Mouse (Mus musculus): ENCODE data around the gene Srbd1. TPM values are rescaled to one million over a fixed set of nuclear protein-coding genes. Genes with fewer than 3 reads are reported as not detected.

Gene Srbd1
- polyA plus RNA-seq, 1 experiment = 42.5 TPM

- no peaks in the 10 kb centered on the region for H3K27me3 ChIP-seq (ENCODE audit: control insufficient read depth, insufficient read depth, low read length, poor library complexity, severe bottlenecking)
- H3K4me3 ChIP-seq (ENCODE audit: low read depth, low read length) = no peak overlapping the region
- H3K36me3 ChIP-seq (ENCODE audit: control insufficient read depth, insufficient read depth, low read length, poor library complexity, severe bottlenecking) = peaks cover 47% of the 10 kb centered on the region
- no peak overlapping the region for H3K9ac ChIP-seq (ENCODE audit: low read depth, poor library complexity, severe bottlenecking)
- no peaks in the 10 kb centered on the region for H3K9me3 ChIP-seq (replicated peaks; ENCODE audit: control insufficient read depth, insufficient read depth, low read length, poor library complexity, severe bottlenecking)
- TF ChIP-seq POLR2A (IDR thresholded peaks at IDR 0.05; ENCODE audit: insufficient read depth, low read length) (no peak), EP300 (IDR thresholded peaks at IDR 0.05; ENCODE audit: insufficient read depth, low read depth, low read length) (no peak), CTCF (IDR thresholded peaks at IDR 0.05; ENCODE audit: low read depth, low read length) (peak; percentile 24)
- H3K4me1 ChIP-seq (ENCODE audit: control insufficient read depth, insufficient read depth, low read length) = no peaks in the 10 kb centered on the region
- no peak overlapping the region for H3K27ac ChIP-seq (ENCODE audit: insufficient read depth, low read length)
Observed at GRCm38 (mm10) chr17:86132534-86132933, 12.4 kb downstream of the Srbd1 start.

DNA sequence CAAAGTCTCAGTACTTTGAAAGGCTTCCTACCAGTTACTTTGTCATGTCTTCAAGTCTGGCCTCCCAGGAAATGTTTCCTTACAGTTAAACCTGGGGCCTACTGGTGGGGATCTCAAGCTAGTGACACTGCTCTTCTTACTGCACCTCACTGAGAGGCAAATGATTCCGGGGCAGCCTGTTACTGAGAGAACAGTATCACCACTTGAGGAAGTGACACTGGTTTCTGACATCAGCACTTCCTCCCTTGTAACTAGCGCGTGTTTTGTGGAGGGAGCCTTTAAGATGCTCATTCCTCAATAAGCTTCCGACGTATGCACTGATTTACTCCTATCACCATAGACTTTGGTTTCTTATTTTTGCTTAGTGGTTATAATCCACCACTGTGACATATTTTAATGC is 16.8 kb downstream of the Srbd1 start:
- Histone ChIP-seq H3K4me3 (ENCODE audit: low read depth, low read length) (no peak overlapping the region), H3K9ac (ENCODE audit: low read depth, poor library complexity, severe bottlenecking) (no peak overlapping the region), H3K27ac (ENCODE audit: insufficient read depth, low read length) (no peak overlapping the region), H3K27me3 (ENCODE audit: control insufficient read depth, insufficient read depth, low read length, poor library complexity, severe bottlenecking) (no peaks in the 10 kb centered on the region), H3K4me1 (ENCODE audit: control insufficient read depth, insufficient read depth, low read length) (no peaks in the 10 kb centered on the region), H3K9me3 (replicated peaks; ENCODE audit: control insufficient read depth, insufficient read depth, low read length, poor library complexity, severe bottlenecking) (no peaks in the 10 kb centered on the region), H3K36me3 (ENCODE audit: control insufficient read depth, insufficient read depth, low read length, poor library complexity, severe bottlenecking) (peaks cover 44% of the 10 kb centered on the region)
- no peak for TF ChIP-seq POLR2A (IDR thresholded peaks at IDR 0.05; ENCODE audit: insufficient read depth, low read length)
- no peak for TF ChIP-seq EP300 (IDR thresholded peaks at IDR 0.05; ENCODE audit: insufficient read depth, low read depth, low read length)
- TF ChIP-seq CTCF (IDR thresholded peaks at IDR 0.05; ENCODE audit: low read depth, low read length) = no peak

- Histone ChIP-seq H3K9ac (ENCODE audit: low read depth, poor library complexity, severe bottlenecking) (no peak overlapping the region), H3K4me1 (ENCODE audit: control insufficient read depth, insufficient read depth, low read length) (no peaks in the 10 kb centered on the region), H3K4me3 (ENCODE audit: low read depth, low read length) (no peak overlapping the region), H3K27me3 (ENCODE audit: control insufficient read depth, insufficient read depth, low read length, poor library complexity, severe bottlenecking) (no peaks in the 10 kb centered on the region), H3K27ac (ENCODE audit: insufficient read depth, low read length) (no peak overlapping the region), H3K36me3 (ENCODE audit: control insufficient read depth, insufficient read depth, low read length, poor library complexity, severe bottlenecking) (peaks cover 48% of the 10 kb centered on the region), H3K9me3 (replicated peaks; ENCODE audit: control insufficient read depth, insufficient read depth, low read length, poor library complexity, severe bottlenecking) (no peaks in the 10 kb centered on the region)
- TF ChIP-seq CTCF (IDR thresholded peaks at IDR 0.05; ENCODE audit: low read depth, low read length) (peak; percentile 31), EP300 (IDR thresholded peaks at IDR 0.05; ENCODE audit: insufficient read depth, low read depth, low read length) (no peak)
Observed at GRCm38 (mm10) chr17:86125908-86126307, 19.1 kb downstream of the Srbd1 start.

DNA sequence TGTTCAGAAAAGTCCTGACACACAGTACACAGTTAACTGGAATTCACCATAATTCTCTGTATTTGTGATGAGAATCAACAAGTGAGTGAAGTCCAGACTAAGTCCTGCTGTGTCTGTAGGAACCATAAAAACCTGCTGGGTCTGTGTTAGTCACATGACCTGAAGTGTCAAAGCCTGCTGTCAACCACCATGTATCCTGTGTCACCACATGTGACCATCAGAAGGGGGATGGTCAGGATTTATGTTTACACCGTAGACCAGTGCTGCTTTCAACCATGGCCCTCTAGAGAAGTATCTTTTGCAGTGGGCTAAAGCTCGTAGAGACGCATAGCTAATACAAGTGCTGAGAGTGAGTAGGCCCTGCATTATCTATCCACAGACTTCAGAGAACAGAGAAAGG is 21.8 kb downstream of the Srbd1 start:
- Histone ChIP-seq H3K9ac (ENCODE audit: low read depth, poor library complexity, severe bottlenecking) (no peak overlapping the region), H3K27ac (ENCODE audit: insufficient read depth, low read length) (no peak overlapping the region), H3K9me3 (replicated peaks; ENCODE audit: control insufficient read depth, insufficient read depth, low read length, poor library complexity, severe bottlenecking) (no peaks in the 10 kb centered on the region), H3K27me3 (ENCODE audit: control insufficient read depth, insufficient read depth, low read length, poor library complexity, severe bottlenecking) (no peaks in the 10 kb centered on the region), H3K4me3 (ENCODE audit: low read depth, low read length) (no peak overlapping the region), H3K36me3 (ENCODE audit: control insufficient read depth, insufficient read depth, low read length, poor library complexity, severe bottlenecking) (peaks cover 42% of the 10 kb centered on the region), H3K4me1 (ENCODE audit: control insufficient read depth, insufficient read depth, low read length) (no peaks in the 10 kb centered on the region)
- no peak for TF ChIP-seq CTCF (IDR thresholded peaks at IDR 0.05; ENCODE audit: low read depth, low read length)
- TF ChIP-seq EP300 (IDR thresholded peaks at IDR 0.05; ENCODE audit: insufficient read depth, low read depth, low read length) = no peak
- TF ChIP-seq POLR2A (IDR thresholded peaks at IDR 0.05; ENCODE audit: insufficient read depth, low read length) = no peak

GRCm38 (mm10) chr17:86096875-86097274 is 48.1 kb downstream of the Srbd1 start:
- TF ChIP-seq POLR2A (IDR thresholded peaks at IDR 0.05; ENCODE audit: insufficient read depth, low read length) (no peak), CTCF (IDR thresholded peaks at IDR 0.05; ENCODE audit: low read depth, low read length) (no peak), EP300 (IDR thresholded peaks at IDR 0.05; ENCODE audit: insufficient read depth, low read depth, low read length) (no peak)

GRCm38 (mm10) chr17:86093124-86093523 is 51.9 kb downstream of the Srbd1 start:
- Histone ChIP-seq H3K27me3 (ENCODE audit: control insufficient read depth, insufficient read depth, low read length, poor library complexity, severe bottlenecking) (no peaks in the 10 kb centered on the region), H3K4me1 (ENCODE audit: control insufficient read depth, insufficient read depth, low read length) (no peaks in the 10 kb centered on the region), H3K36me3 (ENCODE audit: control insufficient read depth, insufficient read depth, low read length, poor library complexity, severe bottlenecking) (peaks cover 14% of the 10 kb centered on the region), H3K4me3 (ENCODE audit: low read depth, low read length) (no peak overlapping the region), H3K9me3 (replicated peaks; ENCODE audit: control insufficient read depth, insufficient read depth, low read length, poor library complexity, severe bottlenecking) (no peaks in the 10 kb centered on the region), H3K9ac (ENCODE audit: low read depth, poor library complexity, severe bottlenecking) (no peak overlapping the region), H3K27ac (ENCODE audit: insufficient read depth, low read length) (no peak overlapping the region)
- TF ChIP-seq CTCF (IDR thresholded peaks at IDR 0.05; ENCODE audit: low read depth, low read length) (no peak), POLR2A (IDR thresholded peaks at IDR 0.05; ENCODE audit: insufficient read depth, low read length) (no peak)

More at GRCm38 (mm10) chr17:86096875-86097274, 48.1 kb downstream of the Srbd1 start:
- H3K9me3 ChIP-seq (replicated peaks; ENCODE audit: control insufficient read depth, insufficient read depth, low read length, poor library complexity, severe bottlenecking) = no peaks in the 10 kb centered on the region
- H3K4me3 ChIP-seq (ENCODE audit: low read depth, low read length) = no peak overlapping the region
- H3K36me3 ChIP-seq (ENCODE audit: control insufficient read depth, insufficient read depth, low read length, poor library complexity, severe bottlenecking) = peaks cover 24% of the 10 kb centered on the region
- no peak overlapping the region for H3K9ac ChIP-seq (ENCODE audit: low read depth, poor library complexity, severe bottlenecking)
- H3K27ac ChIP-seq (ENCODE audit: insufficient read depth, low read length) = no peak overlapping the region
- H3K27me3 ChIP-seq (ENCODE audit: control insufficient read depth, insufficient read depth, low read length, poor library complexity, severe bottlenecking) = no peaks in the 10 kb centered on the region
- H3K4me1 ChIP-seq (ENCODE audit: control insufficient read depth, insufficient read depth, low read length) = no peaks in the 10 kb centered on the region
